Mouse (Mus musculus) Patski (cell line): ENCODE measurements around the gene B4galnt4. TPM values are rescaled to one million over a fixed set of nuclear protein-coding genes. Genes with fewer than 3 reads are reported as not detected.

Experiments used
- ATAC-seq: fragments of 100-300 bp; one replicate; pipeline ENCODE4 v1.8.0; 2021
- CTCF ChIA-PET: fragments of 350-600 bp; sonication (Branson Sonifier 250); formaldehyde crosslinking; loops from one replicate; lab custom pipeline; 2022; ENCODE audit warnings: inconsistent platforms; lab: Charles Lee
- POLR2A ChIA-PET: fragments of 350-600 bp; sonication (Branson Sonifier 250); formaldehyde crosslinking; loops from one replicate; lab custom pipeline; 2022; ENCODE audit warnings: antibody characterized with exemption, inconsistent platforms; lab: Charles Lee
- DNase-seq: peaks from one replicate; pipeline ENCODE4 v3.0.0-alpha.2; 2011; ENCODE audit warnings: low read depth, low spot score
- H3K27me3 ChIP-seq: fragments of 371-371 bp; one replicate; pipeline ENCODE4 v1.5.1; 2021
- CTCF ChIP-seq: fragments of 100-300 bp; IDR thresholded peaks from one replicate; pipeline ENCODE4 v1.5.1; 2021
- in situ Hi-C: fragments of 300-500 bp; cut with MboI; formaldehyde crosslinking; loops from 3 replicates; pipeline ENCODE4 v1.11.1; 2018; ENCODE audit warnings: low pct_unique_long_range_greater_than_20kb, mixed read lengths
- polyA plus RNA-seq: library from polyadenylated mRNA; unstranded; gene quantifications from one replicate; pipeline ENCODE4 v1.2.3, GENCODE M21; 2021

The B4galnt4 gene
- polyA plus RNA-seq, 1 experiment from 2014 or later = 2.2 TPM

DNA sequence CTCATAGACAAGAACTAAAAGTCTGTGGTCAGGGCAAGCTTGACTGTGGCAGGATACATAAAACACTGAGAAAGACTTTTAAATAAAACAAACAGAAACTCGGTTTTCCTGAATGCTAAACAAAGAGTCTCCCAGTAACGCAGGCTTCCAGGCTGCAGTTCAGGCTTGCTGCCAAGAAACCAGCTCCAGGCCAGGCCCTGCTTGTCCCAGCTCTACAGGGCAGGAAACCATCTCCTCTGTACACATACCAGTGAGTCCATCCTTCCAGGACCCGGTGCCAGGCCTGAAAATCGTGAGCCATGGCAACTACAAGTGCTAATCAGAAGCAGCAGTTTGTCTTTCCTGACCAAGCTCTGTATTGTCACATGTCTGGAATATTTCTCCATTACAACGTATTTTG lies 19.2 kb upstream of the B4galnt4 start:
- POLR2A ChIA-PET = no interaction called here
- in situ Hi-C loops = no loop called here
- CTCF ChIA-PET = interaction anchor here (0.8 to 1.2 kb wide), 2 partner anchors 33 to 100 kb away, joined by 4 read pairs; partner anchors contain the start of gene Pgghg
- peak; percentile 84 for ATAC-seq
- peak; percentile 66 for DNase-seq
- no peaks in the 10 kb centered on the region for H3K27me3 ChIP-seq
- TF ChIP-seq CTCF = no peak

DNA sequence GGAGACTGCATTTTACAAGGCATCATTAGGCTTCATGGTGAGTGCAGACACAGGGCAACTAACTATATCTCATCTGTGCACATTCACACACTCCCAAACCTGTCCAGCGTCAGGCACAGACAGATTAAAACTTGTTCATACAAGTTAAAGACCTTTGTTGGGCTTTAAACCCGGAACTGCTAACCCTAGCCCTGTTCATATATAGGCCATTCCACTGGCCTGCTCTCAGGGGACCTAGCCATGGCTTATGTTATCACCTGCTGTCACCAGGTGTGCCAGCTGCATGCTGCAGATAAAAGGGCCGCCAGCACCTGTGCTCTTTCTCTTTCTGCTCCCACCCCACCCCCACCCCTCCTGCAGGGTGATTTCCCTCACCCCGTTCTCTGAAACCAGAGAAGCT lies 18.4 kb upstream of the B4galnt4 start:
- DNase-seq (no peak), ATAC-seq (no peak)
- ChIA-PET CTCF (interaction anchor here (1.2 kb wide), 1 partner anchor 34 kb away, joined by 4 read pairs; no protein-coding TSS in a partner anchor), POLR2A (no interaction called here)
- in situ Hi-C loops = no loop called here
- H3K27me3 ChIP-seq = no peaks in the 10 kb centered on the region
- no peak for TF ChIP-seq CTCF

DNA sequence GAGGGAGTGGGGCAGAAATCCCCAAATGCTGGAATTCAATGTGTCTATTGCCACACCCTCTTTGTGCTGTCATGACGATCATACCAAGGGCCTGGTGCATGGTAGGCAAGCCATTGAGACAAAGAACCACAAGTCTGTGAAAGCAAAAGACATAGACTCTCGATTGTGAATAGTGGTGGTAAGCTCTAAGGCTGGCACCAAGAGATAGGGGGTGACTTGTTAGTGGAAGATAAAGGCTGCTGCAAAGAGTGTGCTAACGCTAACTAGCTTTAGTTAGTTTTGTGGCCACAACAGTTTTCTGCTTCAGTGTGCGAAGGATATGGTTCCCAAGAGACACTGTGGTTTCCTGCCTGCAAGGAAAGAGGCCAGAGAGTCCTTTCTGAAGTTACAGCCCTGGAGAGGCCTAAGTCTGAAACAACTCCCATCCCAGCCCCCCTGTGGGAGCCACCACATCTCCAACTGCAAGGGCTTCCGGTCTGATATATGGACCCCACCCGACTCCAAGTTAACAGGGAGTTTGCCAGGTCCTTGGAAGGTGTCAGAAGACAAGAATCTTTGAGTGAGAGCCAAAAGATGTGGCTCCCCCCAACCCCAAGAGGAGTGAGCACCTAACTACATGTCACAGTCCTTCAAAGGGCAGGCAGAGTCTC lies 13.8 kb upstream of the B4galnt4 start:
- ChIA-PET CTCF (interaction anchor here (0.7 to 3.5 kb wide), 9 partner anchors 23 to 138 kb away, joined by 3 to 37 read pairs (median 3); no protein-coding TSS in a partner anchor), POLR2A (no interaction called here)
- in situ Hi-C loops = loop anchor here (5.0 kb wide), 1 partner anchor 35 kb away; the partner anchor contains the start of gene Ifitm3
- peak; percentile 1 for ATAC-seq
- TF ChIP-seq CTCF = no peak
- H3K27me3 ChIP-seq = no peaks in the 10 kb centered on the region
- no peak for DNase-seq

DNA sequence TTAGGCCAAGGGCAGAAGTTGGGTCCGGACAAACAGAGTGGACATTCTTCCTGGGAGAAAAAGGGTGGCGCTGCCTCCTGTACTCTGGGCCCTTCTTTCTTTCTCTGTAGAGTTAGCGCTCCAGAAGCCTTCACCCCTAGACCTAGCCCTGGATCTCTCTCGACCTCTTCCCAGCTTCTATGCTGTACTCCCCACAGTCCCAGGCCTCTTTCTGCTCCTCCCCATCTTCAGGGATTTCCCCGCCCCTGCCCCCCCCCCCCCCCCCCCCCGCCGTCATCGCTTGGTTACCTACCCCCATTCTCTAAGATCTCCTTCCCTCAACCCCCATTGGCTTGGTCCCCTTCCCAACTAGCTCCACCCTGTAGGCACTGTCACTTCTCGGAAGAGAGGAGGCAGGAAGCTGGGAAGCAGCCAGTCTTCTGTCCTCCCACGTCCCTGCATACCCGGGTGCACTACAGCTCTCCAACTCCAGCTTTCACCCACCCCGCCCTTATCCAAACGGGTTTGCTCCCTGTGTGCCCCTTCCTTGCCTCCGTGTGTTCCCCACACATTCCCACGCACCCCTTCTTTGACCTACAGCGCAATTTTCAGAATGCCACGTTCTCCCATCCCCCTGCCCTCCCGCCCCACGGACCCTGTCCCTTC lies 13.2 kb upstream of the B4galnt4 start:
- no peak for TF ChIP-seq CTCF
- ChIA-PET CTCF (interaction anchor here (0.7 to 3.5 kb wide), 10 partner anchors 8 to 139 kb away, joined by 3 to 37 read pairs (median 3); no protein-coding TSS in a partner anchor), POLR2A (interaction anchor here (1.4 to 1.5 kb wide), 2 partner anchors 39 to 90 kb away, joined by 4 read pairs; no protein-coding TSS in a partner anchor)
- no peak for DNase-seq
- ATAC-seq = peak; percentile 65
- in situ Hi-C loops = loop anchor here (5.0 kb wide), 1 partner anchor 35 kb away; the partner anchor contains the start of gene Ifitm3
- no peaks in the 10 kb centered on the region for H3K27me3 ChIP-seq

DNA sequence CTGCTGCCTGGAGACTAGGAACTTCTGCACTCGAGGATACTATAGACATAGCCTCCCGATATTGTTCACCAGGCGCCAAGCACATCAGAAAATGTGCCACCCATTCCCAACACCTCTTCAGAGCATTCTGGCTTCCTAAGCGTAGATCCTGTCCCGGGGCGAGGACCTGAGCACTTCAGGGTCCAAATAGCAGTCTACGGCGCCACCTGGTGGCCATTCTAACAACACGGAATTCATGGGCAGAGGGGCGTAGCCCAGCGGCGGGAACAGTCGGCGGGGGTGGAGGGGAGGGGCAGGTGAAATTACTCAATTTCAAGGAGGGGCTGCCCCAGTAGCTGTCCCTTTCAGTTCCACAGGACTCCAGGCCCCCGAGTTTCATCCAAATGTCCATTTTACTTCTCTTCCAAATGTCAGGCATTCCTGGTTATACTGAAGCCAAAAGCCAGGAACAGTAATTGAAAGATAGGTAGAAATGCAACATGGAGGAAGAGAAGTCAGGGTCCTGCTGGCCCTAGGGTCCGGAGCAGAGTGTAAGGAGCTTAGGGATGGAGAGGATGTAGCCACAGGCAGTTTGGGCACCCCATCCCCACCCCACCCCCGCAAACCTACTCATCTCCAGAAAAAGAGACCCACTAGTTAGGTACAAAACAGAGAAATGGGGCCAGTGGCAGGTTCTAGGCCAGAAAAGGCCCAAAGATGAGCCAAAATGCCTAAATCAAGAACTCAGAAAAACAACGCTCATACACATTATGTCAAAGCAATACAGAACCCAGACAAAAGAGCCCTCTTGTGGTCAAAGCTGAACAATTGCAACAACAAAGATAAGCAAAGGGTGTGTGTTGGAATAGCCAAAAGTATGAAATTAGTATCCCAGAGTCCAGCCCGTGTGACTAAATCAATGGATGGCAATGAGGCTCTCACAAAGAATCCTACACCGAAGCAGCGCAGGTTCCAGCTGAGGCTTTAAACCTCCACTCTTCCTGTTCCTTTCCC lies 12.4 kb upstream of the B4galnt4 start:
- peak; percentile 82 for ATAC-seq
- ChIA-PET POLR2A (interaction anchor here (0.6 to 1.5 kb wide), 5 partner anchors 12 to 145 kb away, joined by 3 to 4 read pairs (median 4); no protein-coding TSS in a partner anchor), CTCF (interaction anchor here (0.7 to 3.5 kb wide), 22 partner anchors 9 to 139 kb away, joined by 3 to 37 read pairs (median 4); partner anchors contain the start of genes B4galnt4, Ifitm2 and Pgghg)
- peak; percentile 86 for TF ChIP-seq CTCF
- no peak for DNase-seq
- H3K27me3 ChIP-seq = no peaks in the 10 kb centered on the region
- in situ Hi-C loops = loop anchor here (5.0 kb wide), 1 partner anchor 36 kb away; the partner anchor contains the start of gene Ifitm3

DNA sequence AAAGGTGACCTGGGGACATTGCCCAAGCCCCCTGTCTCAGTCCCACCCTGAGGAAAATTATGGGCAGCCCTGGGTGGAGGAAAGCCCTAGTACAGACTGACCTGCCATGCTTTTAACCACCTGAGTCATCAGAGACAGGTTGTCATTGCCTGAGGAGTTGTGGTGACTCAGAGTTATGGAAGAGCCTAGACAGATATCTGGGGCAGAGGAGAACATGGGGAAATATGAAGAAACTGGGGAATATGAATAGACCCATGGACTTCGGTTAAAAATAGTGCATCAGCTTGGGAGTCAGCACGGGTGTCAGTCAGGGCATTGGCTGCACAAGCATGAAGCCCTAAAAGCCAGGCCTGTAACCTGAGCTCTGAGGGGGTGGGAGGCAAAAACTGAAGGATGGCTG lies 11.6 kb upstream of the B4galnt4 start:
- POLR2A ChIA-PET = interaction anchor here (0.6 to 1.5 kb wide), 3 partner anchors 11 to 144 kb away, joined by 3 to 4 read pairs (median 4); no protein-coding TSS in a partner anchor
- CTCF ChIA-PET = interaction anchor here (0.9 to 3.5 kb wide), 15 partner anchors 11 to 140 kb away, joined by 3 to 37 read pairs (median 5); partner anchors contain the start of genes B4galnt4, Ifitm2 and Pgghg
- ATAC-seq (no peak), DNase-seq (no peak)
- in situ Hi-C loops = loop anchor here (5.0 kb wide), 1 partner anchor 37 kb away; the partner anchor contains the start of gene Ifitm3
- no peaks in the 10 kb centered on the region for H3K27me3 ChIP-seq
- no peak for TF ChIP-seq CTCF

DNA sequence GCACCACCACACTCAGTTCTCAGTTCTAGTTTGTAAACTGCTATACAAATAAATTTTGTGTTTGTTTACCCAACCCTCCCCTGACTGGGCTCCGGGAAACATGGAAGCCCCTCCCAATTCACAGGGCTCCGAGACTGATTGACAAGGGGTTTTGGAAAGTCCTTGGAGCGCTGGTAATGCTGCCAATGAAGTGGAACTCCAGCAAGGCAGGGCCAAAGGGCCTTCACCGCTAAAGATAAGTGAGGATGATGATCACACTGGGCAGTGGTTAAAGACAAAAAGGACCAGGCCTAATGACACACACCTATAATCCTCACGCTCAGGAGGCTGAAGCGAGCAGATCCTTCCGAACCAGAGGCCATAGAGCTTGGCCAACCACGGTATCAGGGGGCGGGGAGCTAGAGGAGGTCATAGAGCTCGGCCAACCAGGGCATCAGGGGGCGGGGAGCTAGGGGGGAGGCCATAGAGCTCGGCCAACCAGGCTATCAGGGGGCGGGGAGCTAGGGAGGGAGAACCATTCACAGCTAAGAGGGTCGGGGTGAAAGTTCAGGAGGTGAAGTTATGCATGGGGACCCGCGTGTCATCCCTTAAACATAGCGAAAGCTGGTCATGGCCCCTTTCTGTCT lies 9.7 kb upstream of the B4galnt4 start:
- H3K27me3 ChIP-seq = no peaks in the 10 kb centered on the region
- in situ Hi-C loops = loop anchor here (5.0 to 10.0 kb wide), 2 partner anchors 94 to 124 kb away; partner anchors contain the start of genes Gm45717, Ifitm2 and Rnh1
- no peak for DNase-seq
- ChIA-PET CTCF (interaction anchor here (1.4 to 4.7 kb wide), 2 partner anchors 92 to 125 kb away, joined by 4 to 19 read pairs; no protein-coding TSS in a partner anchor), POLR2A (no interaction called here)
- no peak for TF ChIP-seq CTCF
- ATAC-seq = no peak

DNA sequence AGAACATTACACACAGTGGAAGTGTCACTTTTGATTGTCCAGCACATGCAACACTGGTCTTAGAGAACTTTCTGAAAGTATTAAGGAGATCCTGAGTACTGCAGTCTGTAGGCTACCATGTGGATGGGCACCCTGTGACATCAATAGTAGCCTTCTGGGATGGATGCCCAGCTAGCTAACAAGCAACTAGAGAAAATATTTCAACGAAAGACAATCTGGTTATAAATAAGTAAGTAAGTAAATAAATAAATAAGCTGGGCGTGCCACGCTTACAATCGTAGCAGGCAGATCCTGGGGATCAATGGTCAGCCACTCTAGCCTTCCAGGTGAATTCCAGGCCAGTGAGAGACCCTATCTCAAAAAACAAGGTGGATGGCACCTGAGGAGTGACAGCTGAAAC lies 8.9 kb upstream of the B4galnt4 start:
- CTCF ChIA-PET = interaction anchor here (1.4 to 4.7 kb wide), 2 partner anchors 93 to 125 kb away, joined by 4 to 19 read pairs; no protein-coding TSS in a partner anchor
- POLR2A ChIA-PET = no interaction called here
- ATAC-seq (no peak), DNase-seq (no peak)
- H3K27me3 ChIP-seq = no peaks in the 10 kb centered on the region
- no peak for TF ChIP-seq CTCF
- in situ Hi-C loops = loop anchor here (5.0 to 10.0 kb wide), 2 partner anchors 95 to 123 kb away; partner anchors contain the start of genes Gm45717, Ifitm2 and Rnh1

DNA sequence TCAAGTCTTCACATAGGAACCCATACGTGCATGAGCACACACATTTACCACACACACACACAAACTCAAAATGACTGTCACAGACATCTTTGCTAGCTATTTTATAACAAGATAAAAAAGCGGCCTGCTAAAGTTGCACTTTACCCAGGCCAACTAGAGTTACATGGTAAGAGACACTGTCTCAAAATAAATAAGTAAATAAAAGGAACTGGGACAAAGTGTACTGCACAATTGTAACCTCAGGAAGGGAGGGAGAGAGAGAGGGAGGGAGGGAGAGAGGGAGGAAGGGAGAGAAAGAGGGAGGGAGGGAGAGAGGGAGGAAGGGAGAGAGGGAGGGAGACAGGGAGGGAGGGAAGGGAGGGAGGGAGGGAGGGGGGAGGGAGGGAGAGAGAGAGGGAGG lies 8.5 kb upstream of the B4galnt4 start:
- ChIA-PET POLR2A (no interaction called here), CTCF (interaction anchor here (1.4 to 4.7 kb wide), 2 partner anchors 93 to 124 kb away, joined by 4 to 19 read pairs; no protein-coding TSS in a partner anchor)
- no peak for TF ChIP-seq CTCF
- in situ Hi-C loops = loop anchor here (5.0 to 10.0 kb wide), 2 partner anchors 95 to 122 kb away; partner anchors contain the start of genes Gm45717, Ifitm2 and Rnh1
- no peaks in the 10 kb centered on the region for H3K27me3 ChIP-seq
- DNase-seq (no peak), ATAC-seq (no peak)
